Mouse (Mus musculus): ENCODE measurements around the gene Esyt2. TPM values are rescaled to one million over a fixed set of nuclear protein-coding genes. Genes with fewer than 3 reads are reported as not detected.
"Not testable (repeated sequence)": the region's sequence is repeated elsewhere in the genome, so short reads cannot be mapped to it uniquely, and the experiment has no call there.

Gene Esyt2
- polyA plus RNA-seq, 1 experiment from 2014 or later = 20.3 TPM

DNA sequence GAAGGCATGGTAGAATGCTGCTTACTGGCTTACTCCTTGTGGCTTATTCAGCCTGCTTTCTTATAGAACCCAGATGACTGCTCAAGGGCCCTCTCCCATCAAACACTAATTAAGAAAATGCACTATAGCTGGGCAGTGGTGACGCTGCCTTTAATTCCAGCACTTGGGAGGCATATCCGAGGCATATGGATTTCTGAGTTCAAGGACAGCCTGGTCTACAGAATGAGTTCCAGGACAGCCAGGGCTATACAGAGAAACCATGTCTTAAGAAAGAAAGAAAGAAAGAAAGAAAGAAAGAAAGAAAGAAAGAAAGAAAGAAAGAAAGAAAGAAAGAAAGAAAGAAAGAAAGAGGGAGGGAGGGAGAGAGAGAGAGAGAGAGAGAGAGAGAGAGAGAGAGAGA, 5.9 kb upstream of the Esyt2 start, which contains the start of gene Gm11027:
Gm11027 (plus strand) TSS at position 301 of the 400 bp plus-strand sequence.
- not testable (repeated sequence) for H3K9me3 ChIP-seq (ENCODE audit: control insufficient read depth, low read length); H3K4me3 ChIP-seq (ENCODE audit: low read length); H3K9ac ChIP-seq (ENCODE audit: low read length); H3K27ac ChIP-seq (ENCODE audit: low read length); H3K4me2 ChIP-seq (ENCODE audit: low read depth, low read length); H3K36me3 ChIP-seq (ENCODE audit: control insufficient read depth, insufficient read depth, low read length); ATAC-seq (ENCODE audit: low read depth); H3K27me3 ChIP-seq (ENCODE audit: control insufficient read depth, insufficient read depth, low read depth, low read length); H3K4me1 ChIP-seq (replicated peaks; ENCODE audit: control insufficient read depth, insufficient read depth, low read length)
- WGBS = 77% methylated on average over 2 of the region's 2 CpGs

DNA sequence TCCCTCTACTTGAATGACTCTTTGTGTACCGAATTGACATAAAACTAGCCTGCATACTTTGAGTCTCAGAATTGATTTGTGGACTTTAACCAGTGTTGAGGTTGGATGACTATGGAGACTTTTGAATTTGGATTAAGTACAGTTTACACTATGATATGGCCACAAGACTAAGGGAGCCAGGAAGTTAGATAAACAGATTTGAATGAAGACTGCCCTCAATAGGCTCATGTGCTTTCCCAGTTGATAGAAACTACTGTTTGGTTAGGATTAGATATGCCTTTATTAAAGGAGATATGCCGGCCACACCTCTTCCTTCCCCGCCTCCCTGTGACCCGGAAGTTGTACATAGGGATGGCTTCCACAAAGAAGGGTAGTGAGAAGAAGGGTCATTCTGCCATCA, 5.4 kb upstream of the Esyt2 start:
- Histone ChIP-seq H3K4me1 (replicated peaks; ENCODE audit: control insufficient read depth, insufficient read depth, low read length) (peaks cover 4% of the 10 kb centered on the region), H3K9me3 (ENCODE audit: control insufficient read depth, low read length) (no peaks in the 10 kb centered on the region), H3K4me3 (ENCODE audit: low read length) (no peak overlapping the region), H3K9ac (ENCODE audit: low read length) (no peak overlapping the region), H3K4me2 (ENCODE audit: low read depth, low read length) (no peak overlapping the region), H3K27me3 (ENCODE audit: control insufficient read depth, insufficient read depth, low read depth, low read length) (no peaks in the 10 kb centered on the region), H3K27ac (ENCODE audit: low read length) (no peak overlapping the region), H3K36me3 (ENCODE audit: control insufficient read depth, insufficient read depth, low read length) (no peaks in the 10 kb centered on the region)
- no peak for ATAC-seq (ENCODE audit: low read depth)
- whole genome bisulfite sequencing = 84% methylated on average over 4 of the region's 4 CpGs

DNA sequence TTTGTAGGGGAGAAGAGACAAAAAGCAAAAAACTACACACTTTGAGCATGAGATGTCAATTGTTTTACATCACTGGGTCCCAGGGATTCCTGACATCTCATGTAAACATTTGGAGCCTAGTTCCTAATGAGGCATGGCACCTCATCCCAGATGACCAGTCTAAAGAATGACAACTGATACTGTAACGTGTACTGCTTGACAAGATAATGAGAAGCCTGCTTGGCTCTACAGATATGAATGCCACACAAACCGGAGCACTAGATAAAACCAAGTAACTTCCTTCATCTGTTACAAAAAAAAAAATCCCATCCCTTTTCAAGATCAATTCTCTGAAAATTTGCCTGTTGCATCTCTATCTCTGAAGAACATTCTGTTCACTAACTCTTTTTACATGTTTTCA, 4.0 kb upstream of the Esyt2 start:
- Histone ChIP-seq H3K27ac (ENCODE audit: low read length) (no peak overlapping the region), H3K4me1 (replicated peaks; ENCODE audit: control insufficient read depth, insufficient read depth, low read length) (peaks cover 4% of the 10 kb centered on the region), H3K27me3 (ENCODE audit: control insufficient read depth, insufficient read depth, low read depth, low read length) (no peaks in the 10 kb centered on the region), H3K9me3 (ENCODE audit: control insufficient read depth, low read length) (no peaks in the 10 kb centered on the region), H3K4me2 (ENCODE audit: low read depth, low read length) (no peak overlapping the region), H3K36me3 (ENCODE audit: control insufficient read depth, insufficient read depth, low read length) (no peaks in the 10 kb centered on the region), H3K4me3 (ENCODE audit: low read length) (no peak overlapping the region), H3K9ac (ENCODE audit: low read length) (no peak overlapping the region)
- 60% methylated on average over 2 of the region's 2 CpGs for WGBS
- ATAC-seq (ENCODE audit: low read depth) = no peak

DNA sequence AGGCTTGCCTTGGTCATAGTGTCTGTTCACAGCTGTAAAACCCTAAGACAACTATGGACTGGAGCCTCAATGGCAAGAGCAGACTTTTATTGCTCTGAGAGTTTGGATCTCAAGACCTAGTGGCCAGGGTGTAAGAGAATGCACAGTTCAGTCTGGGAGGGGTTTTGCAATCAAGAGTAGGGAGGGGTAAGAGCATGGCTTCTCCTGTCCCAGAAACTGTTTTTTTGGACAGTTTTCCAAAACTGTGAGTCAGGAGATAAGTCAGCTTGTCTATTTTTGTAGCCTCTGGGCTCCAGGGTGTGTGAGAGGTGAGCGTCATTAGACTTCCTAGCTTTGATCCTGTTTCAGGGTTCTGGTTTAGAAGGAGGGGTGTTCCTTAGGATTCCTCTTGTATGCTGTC, 2.5 kb upstream of the Esyt2 start:
- Histone ChIP-seq H3K36me3 (ENCODE audit: control insufficient read depth, insufficient read depth, low read length) (no peaks in the 10 kb centered on the region), H3K4me1 (replicated peaks; ENCODE audit: control insufficient read depth, insufficient read depth, low read length) (peaks cover 6% of the 10 kb centered on the region), H3K27ac (ENCODE audit: low read length) (no peak overlapping the region), H3K4me3 (ENCODE audit: low read length) (no peak overlapping the region), H3K9ac (ENCODE audit: low read length) (no peak overlapping the region), H3K4me2 (ENCODE audit: low read depth, low read length) (no peak overlapping the region), H3K27me3 (ENCODE audit: control insufficient read depth, insufficient read depth, low read depth, low read length) (no peaks in the 10 kb centered on the region), H3K9me3 (ENCODE audit: control insufficient read depth, low read length) (no peaks in the 10 kb centered on the region)
- no peak for ATAC-seq (ENCODE audit: low read depth)
- WGBS = 88% methylated on average over 1 of the region's 1 CpGs

DNA sequence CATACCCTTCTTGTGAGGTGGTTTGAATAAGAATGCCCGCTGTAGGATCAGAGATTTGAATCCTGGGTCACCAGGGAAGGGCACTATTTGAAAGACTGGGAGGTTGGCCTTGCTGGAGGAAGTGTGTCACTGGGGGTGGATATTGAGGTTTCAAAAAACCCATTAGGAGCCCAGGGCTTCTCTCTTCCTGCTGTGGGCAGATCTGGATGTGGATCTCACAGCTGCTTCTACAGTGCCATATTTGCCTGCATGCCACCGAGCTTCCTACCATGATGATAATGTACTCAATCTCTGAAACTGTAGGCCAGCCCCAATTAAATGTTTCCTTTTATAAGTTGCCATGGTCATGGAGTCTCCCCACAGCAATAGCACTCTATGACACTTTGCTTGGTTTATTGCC, 1.8 kb upstream of the Esyt2 start:
- Histone ChIP-seq H3K4me1 (replicated peaks; ENCODE audit: control insufficient read depth, insufficient read depth, low read length) (peaks cover 6% of the 10 kb centered on the region), H3K9ac (ENCODE audit: low read length) (no peak overlapping the region), H3K27me3 (ENCODE audit: control insufficient read depth, insufficient read depth, low read depth, low read length) (no peaks in the 10 kb centered on the region), H3K4me2 (ENCODE audit: low read depth, low read length) (no peak overlapping the region), H3K36me3 (ENCODE audit: control insufficient read depth, insufficient read depth, low read length) (no peaks in the 10 kb centered on the region), H3K9me3 (ENCODE audit: control insufficient read depth, low read length) (no peaks in the 10 kb centered on the region), H3K4me3 (ENCODE audit: low read length) (no peak overlapping the region), H3K27ac (ENCODE audit: low read length) (no peak overlapping the region)
- no peak for ATAC-seq (ENCODE audit: low read depth)
- WGBS = 85% methylated on average over 2 of the region's 2 CpGs

DNA sequence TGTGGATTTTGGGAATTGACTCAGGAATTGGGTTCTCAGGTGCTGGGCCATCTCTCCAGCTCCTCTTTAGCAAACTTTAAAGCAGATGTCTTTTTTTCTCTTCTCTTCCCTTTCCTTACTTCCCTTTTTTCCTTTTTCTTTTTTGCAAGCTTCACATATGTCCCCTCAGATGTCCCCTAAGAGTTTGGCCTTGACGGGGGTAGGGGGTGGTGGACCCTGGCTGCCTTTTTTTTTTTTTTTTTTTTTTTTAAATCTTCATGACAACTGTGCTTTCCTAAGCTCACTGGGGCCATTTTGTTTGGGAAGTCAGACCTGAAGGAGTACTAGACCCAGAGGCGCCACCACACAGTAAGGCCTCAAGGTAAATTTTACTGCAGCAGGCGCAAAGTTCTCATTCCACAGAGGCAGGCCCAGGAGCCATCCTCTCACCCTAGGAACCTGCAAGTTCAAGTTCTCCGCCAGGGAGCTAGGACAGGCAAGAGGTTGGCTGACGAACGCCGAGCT, 795 bp upstream of the Esyt2 start:
- WGBS = 3% methylated on average over 7 of the region's 7 CpGs
- Histone ChIP-seq H3K4me3 (ENCODE audit: low read length) (peak overlapping the region; percentile 100), H3K36me3 (ENCODE audit: control insufficient read depth, insufficient read depth, low read length) (no peaks in the 10 kb centered on the region), H3K4me1 (replicated peaks; ENCODE audit: control insufficient read depth, insufficient read depth, low read length) (peaks cover 6% of the 10 kb centered on the region), H3K9ac (ENCODE audit: low read length) (peak overlapping the region; percentile 74), H3K27me3 (ENCODE audit: control insufficient read depth, insufficient read depth, low read depth, low read length) (no peaks in the 10 kb centered on the region), H3K9me3 (ENCODE audit: control insufficient read depth, low read length) (no peaks in the 10 kb centered on the region), H3K4me2 (ENCODE audit: low read depth, low read length) (peak overlapping the region; percentile 68), H3K27ac (ENCODE audit: low read length) (peak overlapping the region; percentile 99)
- ATAC-seq (ENCODE audit: low read depth) = peak; percentile 6; the same call in 1 of the 2 replicates

DNA sequence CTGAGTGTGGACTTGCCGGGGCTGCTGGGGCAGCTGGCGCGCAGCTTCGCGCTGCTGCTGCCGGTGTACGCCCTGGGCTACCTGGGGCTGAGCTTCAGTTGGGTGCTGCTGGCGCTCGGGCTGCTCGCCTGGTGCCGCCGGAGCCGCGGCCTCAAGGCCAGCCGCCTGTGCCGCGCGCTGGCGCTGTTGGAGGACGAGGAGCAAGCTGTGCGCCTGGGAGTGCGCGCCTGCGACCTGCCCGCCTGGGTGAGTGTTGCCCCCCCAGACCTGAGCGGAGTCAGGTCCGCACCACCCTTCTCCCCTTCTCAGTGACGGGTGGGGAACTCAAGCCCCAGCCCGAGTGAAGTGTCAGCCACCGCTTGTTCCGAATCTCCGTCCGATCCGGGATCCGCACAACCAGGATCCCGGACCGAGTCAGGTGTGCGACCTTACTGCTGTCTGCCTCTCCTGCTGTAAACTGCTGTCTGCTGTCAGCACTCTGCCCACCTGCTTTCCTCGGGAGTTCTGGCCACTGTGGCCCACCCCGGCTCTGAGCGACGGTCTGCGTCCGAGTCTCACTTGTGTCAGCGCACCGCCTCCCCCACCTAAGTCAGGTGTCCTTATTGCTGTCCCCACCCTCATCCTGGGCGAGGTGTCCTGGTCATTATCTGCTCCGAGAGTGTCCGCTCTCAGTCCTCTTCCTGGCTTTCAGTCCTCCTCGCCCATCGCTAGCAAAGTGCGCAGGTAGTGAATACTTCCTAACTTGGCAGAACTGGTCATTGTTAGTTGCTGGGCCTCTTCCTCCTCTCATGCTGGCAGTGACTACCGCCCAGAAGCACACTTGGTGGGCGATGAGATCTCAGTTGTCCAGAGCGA, 658 bp downstream of the Esyt2 start:
- H3K4me2 ChIP-seq (ENCODE audit: low read depth, low read length) = peak overlapping the region; percentile 89
- ATAC-seq (ENCODE audit: low read depth) = no peak
- under 1% methylated on average over 55 of the region's 55 CpGs for WGBS
- H3K36me3 ChIP-seq (ENCODE audit: control insufficient read depth, insufficient read depth, low read length) = no peaks in the 10 kb centered on the region
- peak overlapping the region; percentile 100 for H3K4me3 ChIP-seq (ENCODE audit: low read length)
- peaks cover 6% of the 10 kb centered on the region for H3K4me1 ChIP-seq (replicated peaks; ENCODE audit: control insufficient read depth, insufficient read depth, low read length)
- H3K9ac ChIP-seq (ENCODE audit: low read length) = peak overlapping the region; percentile 99
- no peaks in the 10 kb centered on the region for H3K9me3 ChIP-seq (ENCODE audit: control insufficient read depth, low read length)
- peak overlapping the region; percentile 99 for H3K27ac ChIP-seq (ENCODE audit: low read length)
- H3K27me3 ChIP-seq (ENCODE audit: control insufficient read depth, insufficient read depth, low read depth, low read length) = no peaks in the 10 kb centered on the region

DNA sequence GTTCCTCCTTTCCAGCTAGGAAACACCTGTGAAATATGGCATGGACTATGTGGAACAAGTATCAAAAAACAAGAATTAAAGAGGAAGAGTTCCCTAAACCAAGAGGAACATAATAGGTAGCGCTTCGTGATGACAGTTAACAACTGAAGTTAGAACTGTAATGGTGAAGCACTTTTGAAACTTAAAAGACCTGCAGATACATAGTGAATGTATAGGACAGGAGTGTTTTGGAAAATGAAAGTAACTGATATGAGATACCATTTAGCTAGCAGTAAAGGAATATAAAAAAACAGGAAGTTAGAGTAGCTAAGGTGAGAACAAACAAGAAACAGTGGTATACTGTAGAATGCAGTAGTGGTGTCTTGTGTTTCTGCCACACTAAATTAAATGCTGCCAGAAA, 1.9 kb downstream of the Esyt2 start:
- H3K4me3 ChIP-seq (ENCODE audit: low read length) = no peak overlapping the region

DNA sequence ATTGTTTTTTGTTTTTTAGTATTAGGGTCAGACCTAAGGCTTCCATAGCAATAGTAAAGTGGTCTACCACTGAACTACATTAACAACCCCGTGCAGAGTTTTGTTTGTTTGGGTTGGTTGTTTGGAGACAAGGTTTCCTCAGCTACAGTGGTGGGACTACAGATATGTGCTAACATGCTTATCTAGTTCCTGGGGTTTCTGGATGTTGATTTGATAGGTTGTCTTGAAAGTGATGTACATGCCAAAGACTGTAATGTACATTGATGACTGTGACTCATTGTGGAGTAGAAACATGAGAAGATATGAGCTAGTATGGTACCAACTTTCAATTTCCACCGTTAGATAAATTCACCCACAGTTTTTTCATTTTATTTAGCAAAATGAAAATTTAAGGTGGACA, 2.5 kb downstream of the Esyt2 start:
- Histone ChIP-seq H3K27me3 (ENCODE audit: control insufficient read depth, insufficient read depth, low read depth, low read length) (no peaks in the 10 kb centered on the region), H3K9me3 (ENCODE audit: control insufficient read depth, low read length) (no peaks in the 10 kb centered on the region), H3K9ac (ENCODE audit: low read length) (no peak overlapping the region), H3K4me3 (ENCODE audit: low read length) (no peak overlapping the region), H3K4me2 (ENCODE audit: low read depth, low read length) (no peak overlapping the region), H3K27ac (ENCODE audit: low read length) (no peak overlapping the region), H3K4me1 (replicated peaks; ENCODE audit: control insufficient read depth, insufficient read depth, low read length) (peaks cover 6% of the 10 kb centered on the region), H3K36me3 (ENCODE audit: control insufficient read depth, insufficient read depth, low read length) (no peaks in the 10 kb centered on the region)
- ATAC-seq (ENCODE audit: low read depth) = no peak
- 62% methylated on average over 2 of the region's 2 CpGs for WGBS

More for the DNA sequence above, 1.9 kb downstream of the Esyt2 start:
- Histone ChIP-seq H3K27ac (ENCODE audit: low read length) (no peak overlapping the region), H3K36me3 (ENCODE audit: control insufficient read depth, insufficient read depth, low read length) (no peaks in the 10 kb centered on the region), H3K9ac (ENCODE audit: low read length) (no peak overlapping the region), H3K9me3 (ENCODE audit: control insufficient read depth, low read length) (no peaks in the 10 kb centered on the region), H3K4me1 (replicated peaks; ENCODE audit: control insufficient read depth, insufficient read depth, low read length) (peaks cover 6% of the 10 kb centered on the region), H3K4me2 (ENCODE audit: low read depth, low read length) (peak overlapping the region; percentile 14; the same call in 1 of the 2 replicates), H3K27me3 (ENCODE audit: control insufficient read depth, insufficient read depth, low read depth, low read length) (no peaks in the 10 kb centered on the region)
- WGBS = 85% methylated on average over 2 of the region's 2 CpGs
- ATAC-seq (ENCODE audit: low read depth) = no peak
